Mouse (Mus musculus) CH12.LX (cell line): ENCODE results near the gene Chd1. TPM values are rescaled to one million over a fixed set of nuclear protein-coding genes. Genes with fewer than 3 reads are reported as not detected.

ENCODE experiments used
- DNase-seq: peaks from one replicate; pipeline ENCODE4 v3.0.0-alpha.2; 2013; ENCODE audit errors: extremely low read depth
- H3K27ac ChIP-seq: 2 replicates; pipeline ENCODE4 v1.5.1; 2012; ENCODE audit warnings: low read depth, mild to moderate bottlenecking, control low read depth, moderate library complexity; ENCODE audit not compliant: insufficient read depth
- H3K27me3 ChIP-seq: replicated peaks from 2 replicates; pipeline ENCODE3; 2012; ENCODE audit warnings: inconsistent platforms
- H3K36me3 ChIP-seq, 2 experiments: replicated peaks in 1 of 2; 2 replicates each; pipeline versions ENCODE3 to v1.6.1; 2012; ENCODE audit warnings: inconsistent platforms in 1 of 2, low read length in 1 of 2, mild to moderate bottlenecking in 1 of 2, mixed read lengths in 1 of 2, moderate library complexity in 1 of 2; ENCODE audit not compliant: control insufficient read depth in 1 of 2, insufficient read depth in 1 of 2
- H3K4me1 ChIP-seq, 2 experiments: 2 replicates each; pipeline ENCODE4 v1.6.1; 2012; ENCODE audit warnings: inconsistent platforms in 1 of 2, moderate library complexity in 1 of 2; ENCODE audit not compliant: insufficient read depth in 2 of 2, control insufficient read depth in 1 of 2
- H3K4me2 ChIP-seq: 2 replicates; pipeline ENCODE4 v1.6.1; 2012; ENCODE audit warnings: low read depth, mild to moderate bottlenecking, control low read depth; ENCODE audit not compliant: poor library complexity, insufficient read depth, severe bottlenecking
- H3K4me3 ChIP-seq, 3 experiments: fragments of 150-350 bp in 1 of 3; sonication (generic) in 1 of 3; replicated peaks in 1 of 3; 2 replicates each; pipeline versions ENCODE3 to v1.5.1; 2011 to 2012; ENCODE audit warnings: low read depth in 2 of 3, low read length in 2 of 3, mild to moderate bottlenecking in 2 of 3, moderate library complexity in 2 of 3, control low read depth in 1 of 3, improper control_type of control experiment in 1 of 3, inconsistent platforms in 1 of 3, mixed read lengths in 1 of 3; ENCODE audit not compliant: poor library complexity in 1 of 3
- H3K79me2 ChIP-seq: replicated peaks from 2 replicates; pipeline ENCODE4 v1.6.1; 2012; ENCODE audit warnings: mild to moderate bottlenecking, moderate library complexity; ENCODE audit not compliant: control insufficient read depth, poor library complexity, insufficient read depth, severe bottlenecking; ENCODE audit errors: extremely low read depth
- H3K9ac ChIP-seq: 2 replicates; pipeline ENCODE4 v1.6.1; 2012; ENCODE audit warnings: low read depth, mild to moderate bottlenecking, control low read depth, moderate library complexity; ENCODE audit not compliant: insufficient read depth
- H3K9me3 ChIP-seq: replicated peaks from 2 replicates; pipeline ENCODE3; 2012; ENCODE audit warnings: low read length, inconsistent platforms, mixed read lengths
- BHLHE40 ChIP-seq: IDR thresholded peaks from 2 replicates; pipeline ENCODE4 v1.6.1; 2011; ENCODE audit warnings: mild to moderate bottlenecking, low read depth, low read length, improper control_type of control experiment
- CHD2 ChIP-seq: IDR thresholded peaks from 2 replicates; pipeline ENCODE4 v1.6.1; 2011; ENCODE audit warnings: low read length, improper control_type of control experiment
- E2F4 ChIP-seq: IDR thresholded peaks from 2 replicates; pipeline ENCODE4 v1.6.1; 2011; ENCODE audit warnings: low read depth, low read length, improper control_type of control experiment; ENCODE audit not compliant: insufficient replicate concordance
- EP300 ChIP-seq: IDR thresholded peaks from 2 replicates; pipeline ENCODE4 v1.6.1; 2011; ENCODE audit warnings: low read length, improper control_type of control experiment
- ETS1 ChIP-seq: conservative IDR thresholded peaks from 2 replicates; pipeline ENCODE4 v1.6.1; 2012; ENCODE audit warnings: low read depth, mild to moderate bottlenecking, inconsistent platforms, low read length, improper control_type of control experiment, moderate library complexity
- IRF4 ChIP-seq: IDR thresholded peaks from 2 replicates; pipeline ENCODE4 v1.6.1; 2014; ENCODE audit warnings: low read depth, mild to moderate bottlenecking, inconsistent platforms, low read length, improper control_type of control experiment
- JUN ChIP-seq: IDR thresholded peaks from 2 replicates; pipeline ENCODE4 v1.6.1; 2011; ENCODE audit warnings: low read depth, mild to moderate bottlenecking, low read length, improper control_type of control experiment, moderate library complexity; ENCODE audit not compliant: insufficient read depth
- KAT2A ChIP-seq: IDR thresholded peaks from 2 replicates; pipeline ENCODE4 v1.6.1; 2012; ENCODE audit warnings: low read length, improper control_type of control experiment, inconsistent platforms; ENCODE audit not compliant: insufficient replicate concordance
- MAX ChIP-seq: IDR thresholded peaks from 2 replicates; pipeline ENCODE4 v1.6.1; 2011; ENCODE audit warnings: low read length, improper control_type of control experiment
- MAZ ChIP-seq: IDR thresholded peaks from 2 replicates; pipeline ENCODE4 v1.6.1; 2012; ENCODE audit warnings: low read depth, mild to moderate bottlenecking, inconsistent platforms, low read length, improper control_type of control experiment, moderate library complexity
- MXI1 ChIP-seq: IDR thresholded peaks from 2 replicates; pipeline ENCODE4 v1.6.1; 2011; ENCODE audit warnings: mild to moderate bottlenecking, low read depth, low read length, improper control_type of control experiment
- MYC ChIP-seq: IDR thresholded peaks from 2 replicates; pipeline ENCODE4 v1.6.1; 2011; ENCODE audit warnings: low read depth, mild to moderate bottlenecking, improper control_type of control experiment, low read length
- NELFE ChIP-seq: IDR thresholded peaks from 2 replicates; pipeline ENCODE4 v1.6.1; 2011; ENCODE audit warnings: low read depth, low read length, improper control_type of control experiment
- PAX5 ChIP-seq: IDR thresholded peaks from 2 replicates; pipeline ENCODE4 v1.6.1; 2012; ENCODE audit warnings: low read length, inconsistent platforms, mixed read lengths
- POLR2AphosphoS2 ChIP-seq: IDR thresholded peaks from 2 replicates; pipeline ENCODE4 v1.6.1; 2011; ENCODE audit warnings: low read depth, low read length, improper control_type of control experiment
- TBP ChIP-seq: conservative IDR thresholded peaks from 2 replicates; pipeline ENCODE4 v1.6.1; 2011; ENCODE audit warnings: low read depth, low read length, improper control_type of control experiment
- TCF12 ChIP-seq: IDR thresholded peaks from 2 replicates; pipeline ENCODE4 v1.6.1; 2014; ENCODE audit warnings: low read depth, mild to moderate bottlenecking, inconsistent platforms, low read length, improper control_type of control experiment
- UBTF ChIP-seq: IDR thresholded peaks from 2 replicates; pipeline ENCODE4 v1.6.1; 2012; ENCODE audit warnings: low read depth, mild to moderate bottlenecking, inconsistent platforms, low read length, improper control_type of control experiment, moderate library complexity
- USF1 ChIP-seq: IDR thresholded peaks from 2 replicates; pipeline ENCODE4 v1.6.1; 2014; ENCODE audit warnings: low read depth, mild to moderate bottlenecking, inconsistent platforms, low read length, improper control_type of control experiment
- ZC3H11A ChIP-seq: IDR thresholded peaks from 2 replicates; pipeline ENCODE4 v1.6.1; 2012; ENCODE audit warnings: low read depth, mild to moderate bottlenecking, inconsistent platforms, low read length, improper control_type of control experiment
- ZKSCAN1 ChIP-seq: IDR thresholded peaks from 2 replicates; pipeline ENCODE4 v1.6.1; 2012; ENCODE audit warnings: low read depth, inconsistent platforms, low read length, improper control_type of control experiment, borderline replicate concordance
- ZMIZ1 ChIP-seq: IDR thresholded peaks from 2 replicates; pipeline ENCODE4 v1.6.1; 2012; ENCODE audit warnings: low read depth, mild to moderate bottlenecking, inconsistent platforms, low read length, improper control_type of control experiment
- dilution Hi-C: fragments of 300-500 bp; cut with MboI; formaldehyde crosslinking; loops from 2 replicates; pipeline ENCODE4 v1.14.3; 2020; ENCODE audit warnings: low sequenced_read_pairs; ENCODE audit not compliant: extremely low pct_unique_long_range_greater_than_20kb, extremely low pct_ligation_motif_present
- in situ Hi-C: fragments of 300-500 bp; cut with MboI; formaldehyde crosslinking; loops from 3 replicates; pipeline ENCODE4 v1.14.3; 2019; ENCODE audit warnings: low sequenced_read_pairs, low pct_ligation_motif_present, low pct_unique_long_range_greater_than_20kb, mixed read lengths
- polyA plus RNA-seq: library from polyadenylated mRNA; unstranded; fragments of >175 nt; gene quantifications from 2 replicates; pipeline ENCODE4 v1.2.1, GENCODE M21; 2012; ENCODE audit warnings: low read depth; ENCODE audit not compliant: insufficient read length
- total RNA-seq, 2 experiments: library from RNA; depleted of rRNA; stranded (reverse); fragments of 300-350 nt in 1 of 2; fragments of >200 nt in 1 of 2; gene quantifications; 2 replicates each; pipeline ENCODE4 v1.2.3; 2012 to 2014

The Chd1 gene
- total and polyA plus RNA-seq, 3 experiments: 29.6 to 45.0 (median 32.0) TPM

- Histone ChIP-seq H3K27ac (no peak overlapping the region), H3K9me3 (no peaks in the 10 kb centered on the region), H3K4me3 (no peak overlapping the region), H3K9ac (no peak overlapping the region), H3K4me1 (peaks cover 2 to 60% of the 10 kb centered on the region in 2 experiments), H3K27me3 (no peaks in the 10 kb centered on the region), H3K4me2 (no peak overlapping the region), H3K36me3 (peaks cover 3 to 34% of the 10 kb centered on the region in 2 experiments), H3K79me2 (peaks cover 12% of the 10 kb centered on the region; the same call in 1 of the 2 replicates)
- no peak for TF ChIP-seq EP300
- TF ChIP-seq ZKSCAN1: no peak
- no peak for TF ChIP-seq BHLHE40
- no peak for TF ChIP-seq ZC3H11A
- TF ChIP-seq CHD2: no peak
- no peak for TF ChIP-seq POLR2AphosphoS2
- no peak for TF ChIP-seq TCF12
- no peak for DNase-seq
- dilution Hi-C loops: no loop called here
- in situ Hi-C loops: loop anchor here (25.0 kb wide), 1 partner anchor 1100 kb away; no protein-coding TSS in a partner anchor
Measured at GRCm38 (mm10) chr17:15812136-15812778, 107.5 kb downstream of the Chd1 start.

- no peak overlapping the region for H3K4me3 ChIP-seq
- DNase-seq: no peak
- H3K4me1 ChIP-seq: peaks cover 4 to 69% of the 10 kb centered on the region in 2 experiments
- H3K36me3 ChIP-seq: peaks cover 0 to 37% of the 10 kb centered on the region in 2 experiments
- H3K4me2 ChIP-seq: no peak overlapping the region
- no peaks in the 10 kb centered on the region for H3K9me3 ChIP-seq
- H3K27me3 ChIP-seq: no peaks in the 10 kb centered on the region
- no peak overlapping the region for H3K27ac ChIP-seq
- peaks cover 12% of the 10 kb centered on the region; the same call in 1 of the 2 replicates for H3K79me2 ChIP-seq
- no peak for TF ChIP-seq ETS1
- TF ChIP-seq EP300: no peak
- TF ChIP-seq CHD2: no peak
- TF ChIP-seq MAZ: no peak
- TF ChIP-seq TBP: no peak
- no peak for TF ChIP-seq ZKSCAN1
- TF ChIP-seq MYC: no peak
- no peak for TF ChIP-seq PAX5
- no peak for TF ChIP-seq MXI1
- TF ChIP-seq JUN: no peak
- TF ChIP-seq IRF4: no peak
- TF ChIP-seq USF1: no peak
- TF ChIP-seq ZMIZ1: no peak
- TF ChIP-seq NELFE: no peak
- no peak for TF ChIP-seq KAT2A
- TF ChIP-seq MAX: no peak
- no peak for TF ChIP-seq ZC3H11A
- TF ChIP-seq BHLHE40: no peak
- TF ChIP-seq UBTF: no peak
- no peak for TF ChIP-seq E2F4
- dilution Hi-C loops: no loop called here
- in situ Hi-C loops: loop anchor here (25.0 kb wide), 1 partner anchor 1099 kb away; no protein-coding TSS in a partner anchor
- H3K9ac ChIP-seq: no peak overlapping the region
Measured at GRCm38 (mm10) chr17:15813658-15814212, 109.0 kb downstream of the Chd1 start.
